Mouse (Mus musculus) adipose tissue, adult 10 weeks (tissue): Measurements from ENCODE around the gene Edem3. TPM values are rescaled to one million over a fixed set of nuclear protein-coding genes. Genes with fewer than 3 reads are reported as not detected.

Experiments used
- polyA plus RNA-seq: library from polyadenylated mRNA; stranded (reverse); fragments of 350-450 nt; fragmentation: Illumina TruSeq; extraction: RNeasy Lipid Tissue Mini Kit (QIAGEN cat#74804); gene quantifications from one replicate; pipeline ENCODE4 v1.2.3, GENCODE M21; 2014; ENCODE audit warnings: low read depth, low replicate concordance

Edem3 gene
- polyA plus RNA-seq = 18.7 TPM

GRCm38 (mm10) chr1:151754881-151755659 is at the start of gene Edem3:
TSS of gene Edem3 (plus strand) at chr1:151755371.

Other genes starting within 250 kb of the Edem3 start
- 18.9 TPM for gene Fam129a, start 184.2 kb upstream of the Edem3 start, polyA plus RNA-seq